19 mouse cellular contexts compared by ENCODE assay signal in the genomic region with DNA sequence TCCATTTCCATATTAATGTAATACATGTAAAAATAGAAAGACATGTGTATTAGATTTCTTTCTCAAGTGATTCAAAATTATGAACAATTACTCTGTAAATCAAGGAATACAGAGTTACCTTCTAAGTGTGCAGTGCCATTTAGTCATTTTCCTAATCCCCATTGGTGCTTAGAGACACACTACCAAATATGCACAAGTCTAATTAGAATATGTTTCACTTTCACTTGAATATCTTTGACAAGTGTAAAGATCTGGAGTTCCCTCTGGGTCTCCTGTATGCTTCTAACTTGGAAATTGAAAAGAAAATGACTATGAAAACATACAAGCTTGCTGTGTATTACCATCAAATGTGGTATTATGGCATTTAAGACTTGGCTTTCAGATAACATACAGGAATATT. TPM values are rescaled to one million over a fixed set of nuclear protein-coding genes. Genes with fewer than 3 reads are reported as not detected.
"Had no signal": no experiment of that assay in that cellular context is flagged by ENCODE, and none has a peak within 500 bp of the region (broad histone marks: within the 10 kb centered on the region; RNA-seq: fewer than 3 reads in every experiment).

No protein-coding gene starts in this region.

- H3K36me3 ChIP-seq: midbrain, embryonic 10.5 days; midbrain, embryonic 13.5 days; midbrain, embryonic 15.5 days; neural tube, embryonic 13.5 days; neural tube, embryonic 15.5 days had no signal

- H3K4me1 ChIP-seq: midbrain, embryonic 10.5 days; midbrain, embryonic 13.5 days; midbrain, embryonic 15.5 days; neural tube, embryonic 13.5 days; neural tube, embryonic 15.5 days had no signal

- H3K9me3 ChIP-seq: midbrain, embryonic 10.5 days; midbrain, embryonic 13.5 days; midbrain, embryonic 15.5 days; neural tube, embryonic 13.5 days; neural tube, embryonic 15.5 days had no signal

- H3K27ac ChIP-seq: midbrain, embryonic 10.5 days; midbrain, embryonic 13.5 days; midbrain, embryonic 15.5 days; neural tube, embryonic 13.5 days; neural tube, embryonic 15.5 days had no signal

- DNase-seq: lung, adult 18-20 months; lung, embryonic 14.5 days; lung, postnatal 10 days; lung, postnatal 4 days; retina, postnatal 1 day; right cerebral cortex, adult 18-20 months; right cerebral cortex, postnatal 25 days; right cerebral cortex, postnatal 4 days; spleen, adult 18-20 months; thymus, adult 18-20 months; thymus, postnatal 14 days; thymus, postnatal 36 days had no signal

- H3K4me3 ChIP-seq: midbrain, embryonic 10.5 days; midbrain, embryonic 13.5 days; midbrain, embryonic 15.5 days; myocyte; neural tube, embryonic 13.5 days; neural tube, embryonic 15.5 days had no signal

- ATAC-seq: midbrain, embryonic 13.5 days; midbrain, embryonic 15.5 days had no signal

- H3K4me2 ChIP-seq: lung, embryonic 14.5 days; midbrain, embryonic 13.5 days; midbrain, embryonic 15.5 days; neural tube, embryonic 13.5 days; neural tube, embryonic 15.5 days had no signal

- H3K9ac ChIP-seq: lung, embryonic 14.5 days; midbrain, embryonic 13.5 days; midbrain, embryonic 15.5 days; neural tube, embryonic 13.5 days; neural tube, embryonic 15.5 days had no signal

- H3K27me3 ChIP-seq: midbrain, embryonic 13.5 days; midbrain, embryonic 15.5 days; neural tube, embryonic 13.5 days; neural tube, embryonic 15.5 days had no signal

RNA-seq across cellular contexts. Expression of a gene that starts 19.1 kb away (rescaled TPM):
- total RNA-seq: megakaryocyte-erythroid progenitor cell, adult 5-6 weeks had no signal
